Mouse (Mus musculus) midbrain, embryonic 13.5 days (tissue): Measurements from ENCODE around the gene Pikfyve. TPM values are rescaled to one million over a fixed set of nuclear protein-coding genes. Genes with fewer than 3 reads are reported as not detected.
A peak's percentile ranks its signal among the peaks of the same experiment; 100 is the strongest.

ENCODE experiments used
- ATAC-seq: fragments of 200-750 bp; cut with Nextera tagmentation; 2 replicates; pipeline ENCODE4 v1.8.0; 2017; ENCODE audit warnings: mild to moderate bottlenecking, moderate TSS enrichment, moderate library complexity
- H3K27ac ChIP-seq: fragments of 300-500 bp; sonication (generic); 2 replicates; pipeline ENCODE4 v1.5.1; 2015; ENCODE audit warnings: inconsistent platforms, mild to moderate bottlenecking, moderate library complexity
- H3K27me3 ChIP-seq: fragments of 300-500 bp; sonication (generic); 2 replicates; pipeline ENCODE4 v1.6.1; 2015; ENCODE audit warnings: mild to moderate bottlenecking, inconsistent platforms
- H3K36me3 ChIP-seq: fragments of 300-500 bp; sonication (generic); 2 replicates; pipeline ENCODE4 v1.6.1; 2015; ENCODE audit warnings: mild to moderate bottlenecking, inconsistent platforms
- H3K4me1 ChIP-seq: fragments of 300-500 bp; sonication (generic); replicated peaks from 2 replicates; pipeline ENCODE4 v1.6.1; 2015; ENCODE audit warnings: inconsistent platforms
- H3K4me2 ChIP-seq: fragments of 300-500 bp; sonication (generic); replicated peaks from 2 replicates; pipeline ENCODE4 v1.6.1; 2015; ENCODE audit warnings: moderate library complexity, mild to moderate bottlenecking, inconsistent platforms
- H3K4me3 ChIP-seq: fragments of 300-500 bp; sonication (generic); replicated peaks from 2 replicates; pipeline ENCODE4 v1.5.1; 2015; ENCODE audit warnings: mild to moderate bottlenecking, inconsistent platforms
- H3K9ac ChIP-seq: fragments of 300-500 bp; sonication (generic); replicated peaks from 2 replicates; pipeline ENCODE4 v1.6.1; 2015; ENCODE audit warnings: mild to moderate bottlenecking, inconsistent platforms
- H3K9me3 ChIP-seq: fragments of 300-500 bp; sonication (generic); 2 replicates; pipeline ENCODE4 v1.6.1; 2016; ENCODE audit warnings: mild to moderate bottlenecking, inconsistent platforms
- WGBS: fragments of 180-500 bp; shearing (Covaris S2); methylation state at CpG from one replicate; pipeline ENCODE4 v1.1.7; 2015; 5-methylcytosine and 5-hydroxymethylcytosine counted together
- polyA plus RNA-seq: library from polyadenylated mRNA; unstranded; fragments of >200 nt; fragmentation: Nextera tagmentation; extraction: Ambion mirVana; gene quantifications from 2 replicates; pipeline ENCODE4 v1.2.1, GENCODE M21; 2015

Gene Pikfyve
- 14.4 and 16.2 TPM in 2 replicates for polyA plus RNA-seq

DNA sequence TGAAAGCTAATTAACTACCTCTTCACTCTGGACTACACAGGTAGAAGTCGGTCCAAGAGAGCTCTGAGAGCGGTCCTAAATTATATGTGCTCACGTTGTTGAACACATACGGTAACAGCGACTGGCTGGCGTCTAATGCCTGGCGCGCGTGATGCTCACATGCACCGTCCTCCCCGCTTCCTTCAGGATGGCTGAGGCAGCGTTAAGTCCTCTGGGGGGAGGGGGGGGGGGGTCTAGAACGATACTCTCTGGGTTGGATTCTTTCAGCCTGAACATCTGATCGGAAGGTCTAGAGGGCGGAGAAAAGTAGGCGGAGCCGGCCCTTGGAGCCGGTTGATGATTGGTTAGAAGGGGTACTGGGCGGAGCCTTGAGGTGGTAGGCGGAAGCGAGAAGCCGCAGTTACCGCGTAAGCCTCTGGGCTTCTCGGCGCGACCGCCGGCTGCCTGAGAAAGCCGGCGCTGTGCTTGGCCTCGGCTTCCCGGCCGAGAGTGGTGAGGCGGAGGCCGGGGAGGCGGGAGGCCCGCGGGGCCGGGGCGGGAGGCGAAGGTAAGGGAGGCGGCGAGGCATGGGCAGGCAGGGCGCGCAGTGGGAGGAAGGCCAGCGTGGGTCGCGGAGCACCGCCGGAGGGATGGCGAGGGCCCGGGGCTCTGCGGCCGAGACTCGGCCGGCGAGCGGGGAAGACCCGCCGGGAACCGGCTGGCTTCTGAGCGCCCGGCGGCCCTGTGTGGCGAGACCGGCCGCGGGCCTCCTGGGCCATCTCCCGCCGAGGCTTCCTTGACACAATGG is at the start of gene Pikfyve, which contains the start of gene Idh1:
Pikfyve (plus strand) TSS at position 397 of the 787 bp plus-strand sequence.
Idh1 (minus strand) TSS at position 214 of the 787 bp plus-strand sequence.
- under 1% methylated on average over 71 of the region's 71 CpGs for WGBS
- H3K9me3 ChIP-seq: no peaks in the 10 kb centered on the region

DNA sequence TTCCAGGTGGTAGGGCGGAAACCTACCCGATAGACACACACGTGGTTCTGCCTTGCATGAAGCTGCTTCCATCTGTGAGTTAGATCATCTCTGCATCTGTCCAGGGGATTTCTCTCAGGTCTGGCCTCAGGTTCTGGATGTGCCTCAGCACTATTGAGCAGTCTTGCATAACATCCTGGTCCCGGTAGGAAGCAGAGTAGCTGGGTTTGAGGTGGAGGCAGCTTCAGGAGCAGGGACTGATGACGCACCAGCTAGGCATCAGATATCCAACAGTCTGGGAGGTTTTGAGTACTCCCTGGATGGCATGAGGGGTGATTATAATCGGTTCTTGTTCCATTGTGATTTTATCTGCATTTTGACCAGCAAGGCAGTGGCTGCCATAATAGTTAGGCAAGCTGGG is 48.9 kb upstream of the Pikfyve start:
- Histone ChIP-seq H3K4me3 (no peak overlapping the region), H3K27ac (no peak overlapping the region), H3K9me3 (no peaks in the 10 kb centered on the region), H3K27me3 (no peaks in the 10 kb centered on the region), H3K4me2 (no peak overlapping the region), H3K4me1 (no peaks in the 10 kb centered on the region), H3K36me3 (no peaks in the 10 kb centered on the region), H3K9ac (no peak overlapping the region)
- no peak for ATAC-seq
- 85% methylated on average over 6 of the region's 6 CpGs for WGBS

More for the DNA sequence above, at the start of gene Pikfyve, which contains the start of gene Idh1:
- H3K27me3 ChIP-seq: no peaks in the 10 kb centered on the region
- peaks cover 20% of the 10 kb centered on the region for H3K4me1 ChIP-seq
- H3K27ac ChIP-seq: peak within 1 kb of the TSS; percentile 90
- 0 out of 2 replicates have a peak, but pooled peaks cover 3% of the 10 kb centered on the region for H3K36me3 ChIP-seq
- peak within 1 kb of the TSS; percentile 81 for H3K4me3 ChIP-seq
- H3K4me2 ChIP-seq: peak within 1 kb of the TSS; percentile 67
- ATAC-seq: peak; percentile 99
- peak within 1 kb of the TSS; percentile 95 for H3K9ac ChIP-seq

DNA sequence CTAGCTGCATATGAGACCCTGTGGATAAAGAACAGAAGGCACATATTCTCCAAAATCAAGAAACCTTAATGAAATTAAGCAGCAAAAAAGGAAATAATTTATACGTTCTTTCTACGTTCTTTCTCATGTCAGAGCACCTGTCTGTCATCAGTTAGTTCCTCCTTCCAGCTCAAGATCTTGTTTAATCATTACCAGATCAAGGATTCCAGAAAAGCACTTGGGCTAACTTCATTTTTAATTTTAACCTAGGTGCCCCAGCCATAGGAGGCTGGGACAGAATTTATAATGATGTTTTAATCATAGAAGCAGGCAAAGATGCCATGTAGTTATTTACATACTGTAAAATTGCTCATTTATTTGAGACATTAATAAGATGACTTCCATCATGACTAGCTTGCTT is 41.7 kb upstream of the Pikfyve start:
- no peak overlapping the region for H3K4me3 ChIP-seq
- H3K9me3 ChIP-seq: no peaks in the 10 kb centered on the region
- H3K4me1 ChIP-seq: no peaks in the 10 kb centered on the region
- WGBS: 93% methylated on average over 2 of the region's 2 CpGs
- no peak for ATAC-seq
- H3K4me2 ChIP-seq: no peak overlapping the region
- no peaks in the 10 kb centered on the region for H3K36me3 ChIP-seq
- no peaks in the 10 kb centered on the region for H3K27me3 ChIP-seq
- no peak overlapping the region for H3K27ac ChIP-seq
- no peak overlapping the region for H3K9ac ChIP-seq

DNA sequence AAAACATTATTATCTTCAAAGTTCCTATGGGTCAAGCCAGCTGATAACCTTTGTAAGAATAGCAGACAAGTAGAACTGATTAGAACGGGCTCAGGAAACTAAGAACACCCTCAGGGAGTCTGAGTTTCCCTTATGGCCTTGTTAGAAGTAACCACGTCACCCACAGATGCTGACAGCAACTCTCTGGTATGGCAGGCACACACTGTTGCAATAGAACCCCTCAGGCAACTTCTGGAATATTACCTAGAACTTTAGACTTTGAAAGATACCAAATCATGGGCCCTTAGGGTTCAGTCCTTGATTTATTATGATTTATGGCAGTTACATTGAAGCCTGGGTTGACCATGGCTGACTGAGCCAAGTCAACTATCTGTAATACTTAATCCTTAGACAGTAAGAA is 39.9 kb upstream of the Pikfyve start:
- Histone ChIP-seq H3K27me3 (no peaks in the 10 kb centered on the region), H3K27ac (no peak overlapping the region), H3K4me1 (no peaks in the 10 kb centered on the region), H3K4me3 (no peak overlapping the region), H3K9ac (no peak overlapping the region), H3K9me3 (no peaks in the 10 kb centered on the region), H3K4me2 (no peak overlapping the region), H3K36me3 (no peaks in the 10 kb centered on the region)
- ATAC-seq: no peak
- 71% methylated on average over 2 of the region's 2 CpGs for WGBS

DNA sequence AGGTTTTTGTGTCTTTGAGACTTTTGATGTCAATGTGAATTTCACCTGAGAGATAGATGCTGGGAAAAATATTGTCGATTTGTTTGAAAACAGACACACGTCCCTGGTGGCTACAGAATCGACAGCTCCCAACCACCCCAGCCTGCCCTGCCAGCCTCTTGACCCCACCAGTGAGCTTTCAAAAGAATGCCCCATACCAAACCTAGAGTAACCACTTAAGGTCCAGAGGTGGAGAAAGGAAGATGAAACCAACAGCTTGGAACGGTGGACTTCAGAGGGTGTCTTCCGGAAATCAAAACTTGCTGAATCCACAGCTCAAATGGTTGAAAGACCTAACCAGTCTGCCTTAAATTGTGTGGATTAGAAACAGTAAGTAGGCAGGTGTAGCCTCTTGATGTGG is 39.2 kb upstream of the Pikfyve start:
- Histone ChIP-seq H3K36me3 (no peaks in the 10 kb centered on the region), H3K4me3 (no peak overlapping the region), H3K4me1 (no peaks in the 10 kb centered on the region), H3K27ac (no peak overlapping the region), H3K27me3 (no peaks in the 10 kb centered on the region), H3K9me3 (no peaks in the 10 kb centered on the region), H3K4me2 (no peak overlapping the region), H3K9ac (no peak overlapping the region)
- WGBS: 96% methylated on average over 5 of the region's 5 CpGs
- no peak for ATAC-seq

DNA sequence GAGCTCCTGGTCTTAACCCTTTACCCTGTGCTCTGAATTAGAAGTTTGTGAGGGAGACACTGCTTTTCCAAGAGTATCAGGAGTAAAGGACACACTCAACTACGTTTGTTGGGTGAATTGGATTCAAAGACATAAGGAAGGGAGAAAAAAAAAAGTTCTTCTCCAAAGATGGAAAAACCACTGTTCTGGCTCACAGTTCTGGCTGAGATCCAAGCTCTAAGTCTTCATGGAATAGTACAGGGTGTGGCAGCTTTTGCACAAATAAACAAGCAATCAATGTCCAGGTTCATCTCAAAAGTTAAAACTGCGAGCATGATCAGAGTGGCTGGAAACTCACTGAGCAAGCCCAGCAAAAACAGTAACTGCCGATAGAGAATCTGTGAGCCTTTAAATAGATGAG is 38.5 kb upstream of the Pikfyve start:
- H3K36me3 ChIP-seq: no peaks in the 10 kb centered on the region
- no peak for ATAC-seq
- H3K9ac ChIP-seq: no peak overlapping the region
- H3K27ac ChIP-seq: no peak overlapping the region
- H3K4me3 ChIP-seq: no peak overlapping the region
- H3K9me3 ChIP-seq: no peaks in the 10 kb centered on the region
- no peaks in the 10 kb centered on the region for H3K27me3 ChIP-seq
- no peak overlapping the region for H3K4me2 ChIP-seq
- 76% methylated on average over 3 of the region's 3 CpGs for WGBS
- H3K4me1 ChIP-seq: no peaks in the 10 kb centered on the region

DNA sequence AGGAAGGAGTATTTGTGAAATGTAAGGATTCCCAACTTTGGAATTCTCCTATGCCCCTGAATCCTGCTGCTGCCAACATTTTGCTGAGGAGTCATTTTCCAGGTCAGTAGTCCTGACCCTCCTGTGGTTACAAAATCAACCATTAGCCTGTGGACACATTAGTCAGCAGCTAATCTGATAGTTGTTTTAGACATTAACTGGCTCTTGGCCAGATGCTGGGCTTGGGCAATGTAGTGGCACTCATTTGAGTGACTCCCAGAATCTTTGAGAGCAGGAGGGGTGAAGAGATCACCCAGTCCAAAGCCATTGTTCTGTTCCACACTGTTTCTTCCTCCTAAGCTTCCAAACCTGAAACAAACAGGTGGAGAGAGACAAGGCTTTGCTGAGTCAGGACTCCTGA is 31.7 kb upstream of the Pikfyve start:
- Histone ChIP-seq H3K4me2 (no peak overlapping the region), H3K36me3 (peaks cover 25% of the 10 kb centered on the region), H3K4me3 (no peak overlapping the region), H3K9me3 (no peaks in the 10 kb centered on the region), H3K27ac (no peak overlapping the region), H3K27me3 (no peaks in the 10 kb centered on the region), H3K9ac (no peak overlapping the region), H3K4me1 (no peaks in the 10 kb centered on the region)
- ATAC-seq: no peak

DNA sequence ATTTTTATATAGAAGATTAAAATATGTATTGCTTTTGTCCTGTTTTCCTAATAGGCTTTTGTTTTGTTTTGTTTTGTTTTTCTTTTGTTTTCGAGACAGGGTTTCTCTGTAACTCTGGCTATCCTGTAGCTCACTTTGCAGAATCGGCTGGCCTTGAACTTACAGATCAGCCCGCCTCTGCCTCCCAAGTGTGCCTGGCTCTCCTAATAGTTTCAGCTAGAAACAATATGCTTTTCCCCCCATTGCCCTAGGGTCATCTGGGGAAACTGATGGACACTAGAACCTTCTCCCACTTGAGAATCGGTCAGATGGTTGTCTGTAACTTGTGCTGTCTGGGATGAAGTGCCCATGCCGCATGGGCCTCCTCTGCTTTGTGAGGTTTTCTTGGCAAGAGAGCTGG is 30.4 kb upstream of the Pikfyve start:
- 94% methylated on average over 5 of the region's 5 CpGs for WGBS
- H3K9ac ChIP-seq: no peak overlapping the region
- H3K4me1 ChIP-seq: no peaks in the 10 kb centered on the region
- H3K4me3 ChIP-seq: no peak overlapping the region
- no peak for ATAC-seq
- H3K4me2 ChIP-seq: no peak overlapping the region
- no peaks in the 10 kb centered on the region for H3K27me3 ChIP-seq
- H3K36me3 ChIP-seq: peaks cover 38% of the 10 kb centered on the region
- H3K9me3 ChIP-seq: no peaks in the 10 kb centered on the region
- no peak overlapping the region for H3K27ac ChIP-seq

DNA sequence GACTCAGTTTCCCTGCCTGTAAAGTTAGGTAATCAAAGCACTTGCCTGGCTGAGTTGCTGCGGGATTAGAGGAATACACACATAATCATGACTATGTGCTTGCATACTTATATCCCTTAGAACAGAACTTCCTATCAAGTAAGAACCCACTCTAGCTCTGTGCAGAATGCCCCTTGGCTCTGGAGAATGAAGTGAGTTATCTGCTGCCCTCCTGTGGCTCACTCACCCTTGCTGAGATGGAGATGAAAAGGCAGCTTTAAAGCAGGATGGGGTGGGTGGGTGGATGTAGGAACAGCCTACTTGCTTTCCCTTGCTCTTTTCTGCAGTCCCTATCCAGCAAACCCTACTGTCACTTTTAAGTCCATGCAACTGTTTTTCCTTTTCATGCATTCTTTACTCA is 24.3 kb upstream of the Pikfyve start:
- Histone ChIP-seq H3K27me3 (no peaks in the 10 kb centered on the region), H3K9ac (no peak overlapping the region), H3K9me3 (no peaks in the 10 kb centered on the region), H3K4me3 (no peak overlapping the region), H3K4me1 (no peaks in the 10 kb centered on the region), H3K27ac (no peak overlapping the region), H3K4me2 (no peak overlapping the region), H3K36me3 (peaks cover 92% of the 10 kb centered on the region)
- no peak for ATAC-seq
- WGBS: 97% methylated on average over 1 of the region's 1 CpGs

DNA sequence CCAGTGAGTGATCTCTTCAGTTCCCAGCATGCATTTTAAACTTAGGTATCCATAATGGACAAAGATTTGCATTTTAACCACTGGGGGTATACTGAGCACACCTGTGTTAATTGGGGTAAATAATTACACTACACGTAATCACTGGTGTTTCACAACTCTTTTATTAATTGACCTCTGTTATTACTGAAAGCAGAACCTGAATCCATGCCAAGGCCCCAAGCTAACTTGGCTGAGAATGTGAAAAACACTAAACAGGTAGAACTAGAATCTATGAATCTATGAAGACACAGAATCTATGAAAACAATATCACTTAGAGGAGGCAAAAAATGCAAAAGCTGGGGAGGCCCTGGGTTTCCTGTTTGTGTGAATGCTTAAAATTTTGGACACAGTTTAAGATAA is 19.0 kb upstream of the Pikfyve start:
- Histone ChIP-seq H3K4me3 (no peak overlapping the region), H3K9ac (no peak overlapping the region), H3K9me3 (no peaks in the 10 kb centered on the region), H3K27ac (no peak overlapping the region), H3K27me3 (no peaks in the 10 kb centered on the region), H3K4me2 (no peak overlapping the region), H3K4me1 (peaks cover 4% of the 10 kb centered on the region), H3K36me3 (peaks cover 96% of the 10 kb centered on the region)
- ATAC-seq: no peak
- WGBS: 94% methylated on average over 1 of the region's 1 CpGs

DNA sequence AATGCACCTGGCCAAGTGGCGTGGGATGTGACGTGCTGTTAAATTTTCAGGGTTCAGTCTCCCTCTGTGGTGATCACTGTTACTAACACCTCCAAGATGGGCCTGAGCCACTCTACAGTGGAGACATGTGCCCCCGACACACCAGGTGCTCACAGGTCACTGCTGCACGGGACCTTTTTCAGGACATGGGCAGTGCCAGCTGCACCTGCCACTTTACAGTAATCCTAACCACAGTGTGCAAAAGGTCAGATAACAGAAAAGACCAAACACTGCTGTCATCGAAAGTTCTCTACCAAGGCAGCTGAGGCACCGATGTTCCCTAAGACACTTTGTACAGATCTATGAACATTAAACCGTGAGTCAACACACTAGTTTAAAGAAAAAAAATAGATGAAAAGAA is 16.9 kb upstream of the Pikfyve start:
- Histone ChIP-seq H3K4me1 (peaks cover 21% of the 10 kb centered on the region), H3K4me2 (no peak overlapping the region), H3K4me3 (no peak overlapping the region), H3K36me3 (peaks cover 94% of the 10 kb centered on the region), H3K27ac (no peak overlapping the region), H3K9me3 (no peaks in the 10 kb centered on the region), H3K27me3 (no peaks in the 10 kb centered on the region), H3K9ac (no peak overlapping the region)
- 98% methylated on average over 7 of the region's 7 CpGs for WGBS
- ATAC-seq: 0 out of 2 replicates have a peak, but pooled peaks have one; percentile 30

DNA sequence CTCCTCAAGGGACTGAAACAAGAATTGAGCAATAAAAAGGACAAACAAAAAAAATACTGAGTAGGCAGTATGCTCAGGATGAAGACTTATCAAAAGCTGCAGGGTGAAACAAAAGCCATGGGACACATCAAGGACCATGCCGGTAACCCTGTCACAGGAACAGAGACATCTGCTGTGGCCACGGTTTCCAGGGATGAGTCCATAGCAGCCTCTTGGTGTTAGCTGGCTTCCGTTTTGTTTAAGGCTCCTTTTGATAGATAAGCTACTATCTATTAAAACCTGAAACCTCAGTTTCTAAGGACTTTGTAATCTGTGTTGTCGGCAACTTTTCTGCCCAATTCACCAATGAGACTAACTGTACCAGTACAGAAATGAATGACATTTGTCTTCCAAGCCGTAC is 16.5 kb upstream of the Pikfyve start:
- Histone ChIP-seq H3K4me1 (peaks cover 24% of the 10 kb centered on the region), H3K9me3 (no peaks in the 10 kb centered on the region), H3K36me3 (peaks cover 93% of the 10 kb centered on the region), H3K4me2 (no peak overlapping the region), H3K27ac (no peak overlapping the region), H3K9ac (no peak overlapping the region), H3K27me3 (no peaks in the 10 kb centered on the region), H3K4me3 (no peak overlapping the region)
- 94% methylated on average over 5 of the region's 5 CpGs for WGBS
- no peak for ATAC-seq

DNA sequence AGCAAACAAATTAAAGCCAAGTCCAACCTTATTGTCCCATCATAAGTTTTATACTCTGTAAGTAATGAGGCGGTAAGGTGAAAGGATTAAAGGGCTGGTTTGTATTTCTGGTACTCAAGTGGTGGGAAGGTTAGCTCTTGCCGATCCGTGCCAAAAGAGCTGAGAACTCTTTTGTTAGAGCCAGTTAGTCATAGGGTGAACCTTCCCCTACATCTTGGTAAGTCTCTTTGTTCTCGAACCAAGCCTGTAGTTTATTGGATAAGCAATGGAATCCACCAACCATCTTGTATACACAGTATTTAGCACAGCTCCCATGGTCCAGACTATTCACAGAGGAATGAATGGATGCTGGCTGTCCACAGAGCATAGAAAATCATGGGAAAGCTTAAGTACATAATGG is 14.9 kb upstream of the Pikfyve start:
- H3K36me3 ChIP-seq: peaks cover 76% of the 10 kb centered on the region
- H3K4me1 ChIP-seq: peaks cover 37% of the 10 kb centered on the region
- WGBS: 54% methylated on average over 4 of the region's 4 CpGs
- H3K27me3 ChIP-seq: no peaks in the 10 kb centered on the region
- no peak overlapping the region for H3K4me2 ChIP-seq
- H3K9me3 ChIP-seq: no peaks in the 10 kb centered on the region
- no peak overlapping the region for H3K9ac ChIP-seq
- no peak overlapping the region for H3K4me3 ChIP-seq
- no peak for ATAC-seq
- H3K27ac ChIP-seq: no peak overlapping the region
